Mouse (Mus musculus) intestine, postnatal 0 days (tissue): ENCODE results near the gene Rtl9. TPM values are rescaled to one million over a fixed set of nuclear protein-coding genes. Genes with fewer than 3 reads are reported as not detected.

Experiments
- ATAC-seq: fragments of 200-750 bp; cut with Nextera tagmentation; 2 replicates; pipeline ENCODE4 v1.8.0; 2017; ENCODE audit warnings: mild to moderate bottlenecking, moderate TSS enrichment, moderate library complexity
- H3K27ac ChIP-seq: fragments of 300-500 bp; sonication (generic); 2 replicates; pipeline ENCODE4 v1.5.1; 2014; ENCODE audit warnings: mild to moderate bottlenecking, low read depth, low read length, moderate library complexity
- H3K27me3 ChIP-seq: fragments of 300-500 bp; sonication (generic); replicated peaks from 2 replicates; pipeline ENCODE4 v1.6.1; 2014; ENCODE audit warnings: low read length, mixed read lengths; ENCODE audit not compliant: control insufficient read depth, insufficient read depth
- H3K36me3 ChIP-seq: fragments of 300-500 bp; sonication (generic); 2 replicates; pipeline ENCODE4 v1.6.1; 2014; ENCODE audit warnings: mild to moderate bottlenecking, moderate library complexity; ENCODE audit not compliant: control insufficient read depth, insufficient read depth
- H3K4me1 ChIP-seq: fragments of 300-500 bp; sonication (generic); replicated peaks from 2 replicates; pipeline ENCODE4 v1.6.1; 2014; ENCODE audit warnings: antibody characterized with exemption, low read length, mixed read lengths; ENCODE audit not compliant: control insufficient read depth, insufficient read depth
- H3K4me2 ChIP-seq: fragments of 300-500 bp; sonication (generic); replicated peaks from 2 replicates; pipeline ENCODE4 v1.6.1; 2014; ENCODE audit warnings: low read depth, mild to moderate bottlenecking, moderate library complexity
- H3K4me3 ChIP-seq: fragments of 300-500 bp; sonication (generic); 2 replicates; pipeline ENCODE4 v1.5.1; 2014; ENCODE audit warnings: low read depth, low read length
- H3K9ac ChIP-seq: fragments of 300-500 bp; sonication (generic); 2 replicates; pipeline ENCODE4 v1.6.1; 2014; ENCODE audit warnings: mild to moderate bottlenecking, low read depth, low read length
- H3K9me3 ChIP-seq: fragments of 300-500 bp; sonication (generic); 2 replicates; pipeline ENCODE4 v1.6.1; 2016; ENCODE audit warnings: mixed run types; ENCODE audit not compliant: control insufficient read depth
- CTCF ChIP-seq: sonication (generic); IDR thresholded peaks from 2 replicates; pipeline ENCODE4 v1.5.1; 2016; ENCODE audit warnings: low read depth, mild to moderate bottlenecking, control low read depth, antibody characterized with exemption, moderate library complexity
- WGBS: fragments of 180-500 bp; shearing (Covaris S2); extraction: QIAGEN DNeasy Blood & Tissue Kit; methylation state at CpG from one replicate; pipeline ENCODE4 v1.1.7; 2014; 5-methylcytosine and 5-hydroxymethylcytosine counted together
- polyA plus RNA-seq: library from polyadenylated mRNA; unstranded; fragments of >200 nt; fragmentation: Nextera tagmentation; extraction: Ambion mirVana; gene quantifications from 2 replicates; pipeline ENCODE4 v1.2.1, GENCODE M21; 2015

Rtl9 gene
- 0.09 and 0.12 TPM in 2 replicates for polyA plus RNA-seq

DNA sequence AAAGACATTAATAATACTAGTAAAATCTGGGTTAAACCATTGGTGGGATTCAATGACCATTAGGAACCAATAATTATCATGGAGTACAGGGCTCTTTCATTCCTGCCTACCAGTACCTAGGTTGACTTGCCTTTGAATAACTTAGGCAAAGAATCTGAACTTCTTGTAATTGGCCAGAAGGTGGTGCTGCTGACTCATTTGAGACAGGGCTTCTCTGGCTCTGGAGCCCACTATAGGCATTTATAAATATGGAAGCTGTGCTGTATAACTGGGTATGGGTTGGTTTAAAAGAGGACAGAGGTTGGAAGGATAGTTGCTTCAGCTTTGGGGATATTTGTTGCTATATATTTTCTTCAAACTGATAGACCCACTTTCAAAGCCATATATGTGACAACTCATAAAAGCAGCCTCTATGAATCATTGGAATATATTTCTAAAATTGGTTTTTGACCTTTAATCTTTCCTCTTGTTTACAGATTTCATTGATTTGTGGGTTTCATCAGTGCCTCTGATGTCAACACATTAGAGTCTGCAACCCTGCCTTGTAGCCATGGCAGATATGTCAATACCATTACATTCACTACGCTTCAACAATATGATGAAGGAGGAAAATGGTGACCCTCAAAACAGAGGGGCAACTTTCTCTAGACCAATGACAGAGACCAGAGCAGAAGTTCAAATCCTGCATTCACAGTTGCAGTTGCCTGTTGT, at the start of gene Rtl9:
TSS of gene Rtl9 (plus strand) at position 551 of the 711 bp plus-strand sequence.
- H3K27ac ChIP-seq, result no peak within 1 kb of the TSS
- ATAC-seq, result no peak
- 90% methylated on average over 1 of the region's 1 CpGs for WGBS
- no peaks in the 10 kb centered on the region for H3K9me3 ChIP-seq
- H3K4me3 ChIP-seq, result no peak within 1 kb of the TSS
- no peak within 1 kb of the TSS for H3K9ac ChIP-seq
- no peaks in the 10 kb centered on the region for H3K36me3 ChIP-seq
- TF ChIP-seq CTCF, result peak; percentile 74
- no peak within 1 kb of the TSS for H3K4me2 ChIP-seq
- H3K4me1 ChIP-seq, result no peaks in the 10 kb centered on the region
- no peaks in the 10 kb centered on the region for H3K27me3 ChIP-seq

DNA sequence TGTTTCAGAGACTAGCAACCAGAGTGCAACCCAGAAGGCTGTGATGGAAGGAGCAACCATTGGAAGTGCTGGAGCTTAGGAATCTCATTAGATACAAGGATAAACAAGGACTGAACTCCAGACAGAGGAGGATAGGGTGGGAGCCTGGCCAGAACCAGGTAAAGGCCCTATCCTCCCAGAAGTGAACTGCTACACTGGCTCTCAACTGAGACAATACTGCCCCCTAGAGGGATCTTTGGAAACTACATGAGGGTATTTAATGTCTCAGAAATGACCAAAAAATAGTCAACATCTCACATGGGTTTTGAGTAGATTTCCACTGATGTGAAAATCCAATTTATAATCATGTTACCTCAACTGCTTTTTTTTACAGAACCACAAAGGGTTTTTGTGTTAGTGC, 47.9 kb upstream of the Rtl9 start:
- Histone ChIP-seq H3K27ac (no peak overlapping the region), H3K9ac (no peak overlapping the region), H3K27me3 (no peaks in the 10 kb centered on the region), H3K9me3 (no peaks in the 10 kb centered on the region), H3K36me3 (no peaks in the 10 kb centered on the region), H3K4me2 (no peak overlapping the region), H3K4me3 (no peak overlapping the region), H3K4me1 (no peaks in the 10 kb centered on the region)
- ATAC-seq, result no peak
- TF ChIP-seq CTCF, result peak; percentile 74

DNA sequence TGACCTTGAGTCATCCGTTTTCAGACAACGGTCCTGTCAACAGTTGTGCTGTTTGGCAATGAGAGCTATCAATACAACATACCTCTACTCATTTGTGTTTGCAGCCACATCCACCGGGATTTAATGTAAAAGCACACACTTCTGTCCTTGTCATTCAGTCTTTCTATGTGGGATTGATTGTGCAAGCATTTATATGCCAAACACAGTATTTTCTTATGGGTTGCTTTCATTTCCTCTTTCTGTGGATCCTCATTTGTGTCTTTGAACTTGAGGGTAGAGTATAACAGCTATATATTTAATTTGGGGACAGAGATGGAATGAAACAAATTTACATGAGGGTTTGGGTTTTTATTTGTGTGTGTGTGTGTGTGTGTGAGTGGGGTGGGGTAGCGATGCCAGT, 47.5 kb upstream of the Rtl9 start:
- Histone ChIP-seq H3K4me2 (no peak overlapping the region), H3K36me3 (no peaks in the 10 kb centered on the region), H3K27me3 (no peaks in the 10 kb centered on the region), H3K27ac (no peak overlapping the region), H3K9ac (no peak overlapping the region), H3K9me3 (no peaks in the 10 kb centered on the region), H3K4me1 (no peaks in the 10 kb centered on the region), H3K4me3 (no peak overlapping the region)
- WGBS, result 69% methylated on average over 4 of the region's 4 CpGs
- no peak for TF ChIP-seq CTCF
- no peak for ATAC-seq

DNA sequence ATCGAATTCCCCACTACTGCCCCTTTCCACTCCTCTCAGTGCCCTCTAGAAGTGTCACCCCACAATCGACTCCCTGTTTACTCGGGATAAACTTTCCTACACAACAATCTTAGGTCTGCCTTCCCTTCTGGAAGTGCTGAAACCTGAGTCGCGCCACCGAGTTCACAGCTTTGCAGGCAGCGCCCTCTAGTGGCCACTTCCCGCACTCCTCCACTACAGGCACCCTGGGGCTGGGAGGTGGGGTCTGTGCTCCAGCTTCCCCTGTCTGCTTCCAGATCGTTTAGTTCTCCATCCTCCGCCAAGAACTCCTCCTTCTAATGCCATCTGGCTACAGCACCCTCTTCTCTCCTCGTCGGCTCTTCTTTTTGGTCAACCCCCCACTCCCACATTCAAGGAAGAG, 40.6 kb upstream of the Rtl9 start:
- no peak for ATAC-seq
- H3K4me2 ChIP-seq, result peak overlapping the region; percentile 48
- no peaks in the 10 kb centered on the region for H3K4me1 ChIP-seq
- WGBS, result 17% methylated on average over 12 of the region's 12 CpGs
- no peak overlapping the region for H3K27ac ChIP-seq
- H3K27me3 ChIP-seq, result no peaks in the 10 kb centered on the region
- H3K9ac ChIP-seq, result no peak overlapping the region
- H3K4me3 ChIP-seq, result no peak overlapping the region
- TF ChIP-seq CTCF, result peak; percentile 89
- no peaks in the 10 kb centered on the region for H3K9me3 ChIP-seq
- H3K36me3 ChIP-seq, result no peaks in the 10 kb centered on the region

DNA sequence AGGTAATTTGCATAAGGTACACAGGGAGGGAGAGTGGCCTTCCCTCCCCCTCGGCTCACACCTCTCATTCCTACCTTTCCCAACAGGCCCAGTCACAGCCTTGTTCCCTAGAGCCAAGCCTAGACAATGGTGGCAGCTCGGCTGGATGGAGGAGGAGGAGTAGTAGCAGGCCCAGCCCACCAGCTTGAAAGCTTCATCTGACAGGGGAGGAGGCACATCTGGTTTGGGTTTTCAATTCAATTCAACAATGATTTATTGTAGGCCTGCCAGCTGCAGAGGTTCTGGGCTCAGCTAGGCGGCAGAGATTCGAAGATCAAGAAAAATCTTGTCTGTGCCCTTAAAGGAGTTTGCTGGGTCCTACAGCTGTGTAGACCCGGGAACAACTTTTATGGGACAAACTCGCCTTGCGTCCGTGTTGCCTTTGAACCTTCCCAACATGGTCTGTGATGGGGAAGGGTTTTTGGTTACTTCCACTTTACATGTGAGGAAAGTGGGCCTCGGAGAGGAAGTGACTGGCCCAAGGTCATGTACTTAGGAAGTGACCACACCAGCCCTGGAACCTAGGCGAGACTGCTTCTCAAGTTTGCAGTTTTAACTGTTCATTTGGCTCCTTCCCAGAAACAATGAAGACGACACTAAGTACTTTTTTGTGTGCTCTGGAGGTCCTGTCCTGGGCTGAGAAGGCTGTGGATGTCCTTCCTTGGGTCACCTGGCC, 36.6 kb upstream of the Rtl9 start:
- no peak for TF ChIP-seq CTCF
- Histone ChIP-seq H3K9me3 (no peaks in the 10 kb centered on the region), H3K4me3 (no peak overlapping the region), H3K27ac (no peak overlapping the region), H3K4me2 (no peak overlapping the region), H3K36me3 (no peaks in the 10 kb centered on the region), H3K4me1 (no peaks in the 10 kb centered on the region), H3K9ac (no peak overlapping the region), H3K27me3 (no peaks in the 10 kb centered on the region)
- WGBS, result 65% methylated on average over 11 of the region's 11 CpGs
- no peak for ATAC-seq

DNA sequence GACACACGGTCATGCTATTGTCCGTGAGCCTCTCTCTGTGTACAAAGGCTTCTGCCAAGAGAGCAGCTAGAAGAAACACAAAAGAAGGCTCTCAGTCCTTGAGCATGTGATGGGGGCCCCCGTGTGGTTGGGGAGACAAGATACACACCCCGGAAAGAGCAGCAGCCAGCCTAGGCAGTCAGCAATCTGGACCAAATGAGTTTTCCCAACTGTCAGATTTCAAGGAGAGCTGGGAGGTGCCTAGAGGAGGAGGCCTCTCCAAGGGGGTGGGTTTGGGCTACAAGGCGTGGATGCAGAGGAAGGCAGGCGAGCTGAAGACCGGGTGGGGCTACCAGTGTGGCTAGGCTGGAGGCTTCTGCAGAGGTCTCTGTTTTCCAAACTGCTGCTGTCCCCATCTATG, 35.6 kb upstream of the Rtl9 start:
- no peaks in the 10 kb centered on the region for H3K4me1 ChIP-seq
- ATAC-seq, result 0 out of 2 replicates have a peak, but pooled peaks have one; percentile 4
- H3K9ac ChIP-seq, result no peak overlapping the region
- peak; percentile 35 for TF ChIP-seq CTCF
- H3K27me3 ChIP-seq, result no peaks in the 10 kb centered on the region
- H3K4me3 ChIP-seq, result no peak overlapping the region
- 50% methylated on average over 7 of the region's 7 CpGs for WGBS
- no peaks in the 10 kb centered on the region for H3K36me3 ChIP-seq
- H3K9me3 ChIP-seq, result no peaks in the 10 kb centered on the region
- H3K27ac ChIP-seq, result no peak overlapping the region
- H3K4me2 ChIP-seq, result no peak overlapping the region
